Mouse (Mus musculus) MEL (cell line): Measurements from ENCODE around the gene Carm1. TPM values are rescaled to one million over a fixed set of nuclear protein-coding genes. Genes with fewer than 3 reads are reported as not detected.

Source experiments
- DNase-seq: peaks from one replicate; pipeline ENCODE4 v3.0.0; 2011; ENCODE audit warnings: low read depth, low spot score
- H3K27ac ChIP-seq: 2 replicates; pipeline ENCODE4 v1.5.1; 2012; ENCODE audit warnings: low read depth, mild to moderate bottlenecking, control low read depth, low read length, moderate library complexity; ENCODE audit not compliant: control insufficient read depth
- H3K27me3 ChIP-seq, 2 experiments: fragments of 150-350 bp in 1 of 2; sonication (generic) in 1 of 2; 2 replicates each; pipeline ENCODE4 v1.6.1; 2012; ENCODE audit warnings: low read length in 2 of 2, mild to moderate bottlenecking in 2 of 2, improper control_type of control experiment in 1 of 2, moderate library complexity in 1 of 2; ENCODE audit not compliant: insufficient read depth in 2 of 2, control insufficient read depth in 1 of 2
- H3K36me3 ChIP-seq, 2 experiments: 2 replicates each; pipeline ENCODE4 v1.6.1; 2012 to 2014; ENCODE audit warnings: low read length in 2 of 2, improper control_type of control experiment in 1 of 2, inconsistent platforms in 1 of 2, mild to moderate bottlenecking in 1 of 2; ENCODE audit not compliant: insufficient read depth in 2 of 2, control insufficient read depth in 1 of 2
- H3K4me1 ChIP-seq, 2 experiments: fragments of 150-350 bp in 1 of 2; sonication (generic) in 1 of 2; 2 replicates each; pipeline ENCODE4 v1.6.1; 2012; ENCODE audit warnings: low read length in 2 of 2, improper control_type of control experiment in 1 of 2, mild to moderate bottlenecking in 1 of 2; ENCODE audit not compliant: insufficient read depth in 2 of 2, control insufficient read depth in 1 of 2
- H3K4me3 ChIP-seq, 2 experiments: fragments of 150-350 bp in 1 of 2; sonication (generic) in 1 of 2; 2 replicates each; pipeline ENCODE4 v1.5.1; 2012; ENCODE audit warnings: low read depth in 2 of 2, low read length in 2 of 2, mild to moderate bottlenecking in 2 of 2, moderate library complexity in 2 of 2, control low read depth in 1 of 2, improper control_type of control experiment in 1 of 2; ENCODE audit not compliant: control insufficient read depth in 1 of 2, insufficient read depth in 1 of 2
- H3K79me2 ChIP-seq: 2 replicates; pipeline ENCODE4 v1.6.1; 2012; ENCODE audit warnings: mild to moderate bottlenecking, low read length, moderate library complexity; ENCODE audit not compliant: control insufficient read depth, poor library complexity, insufficient read depth
- H3K9ac ChIP-seq: 2 replicates; pipeline ENCODE4 v1.6.1; 2012; ENCODE audit warnings: low read depth, mild to moderate bottlenecking, control low read depth, low read length, moderate library complexity; ENCODE audit not compliant: control insufficient read depth, poor library complexity, severe bottlenecking
- H3K9me3 ChIP-seq: fragments of 150-350 bp; sonication (generic); replicated peaks from 2 replicates; pipeline ENCODE4 v1.6.1; 2012; ENCODE audit warnings: mild to moderate bottlenecking, low read length, improper control_type of control experiment, moderate library complexity; ENCODE audit not compliant: insufficient read depth
- BHLHE40 ChIP-seq: IDR thresholded peaks from 2 replicates; pipeline ENCODE4 v1.6.1; 2012; ENCODE audit warnings: low read depth, mild to moderate bottlenecking, inconsistent platforms, low read length, improper control_type of control experiment, borderline replicate concordance
- CHD1 ChIP-seq: IDR thresholded peaks from 2 replicates; pipeline ENCODE4 v1.6.1; 2012; ENCODE audit warnings: low read depth, mild to moderate bottlenecking, inconsistent platforms, low read length, improper control_type of control experiment
- CHD2 ChIP-seq: IDR thresholded peaks from 2 replicates; pipeline ENCODE4 v1.6.1; 2011; ENCODE audit warnings: low read length, improper control_type of control experiment
- CTCF ChIP-seq, 3 experiments: IDR thresholded peaks in 2 of 3; conservative IDR thresholded peaks in 1 of 3; 2 replicates each; pipeline ENCODE4 v1.5.1; 2011 to 2012; ENCODE audit warnings: low read length in 3 of 3, low read depth in 2 of 3, mild to moderate bottlenecking in 2 of 3, improper control_type of control experiment in 1 of 3, inconsistent platforms in 1 of 3, mixed read lengths in 1 of 3, moderate library complexity in 1 of 3; ENCODE audit not compliant: control insufficient read depth in 1 of 3, insufficient read depth in 1 of 3, poor library complexity in 1 of 3, severe bottlenecking in 1 of 3
- E2F4 ChIP-seq: IDR thresholded peaks from 2 replicates; pipeline ENCODE4 v1.6.1; 2011; ENCODE audit warnings: low read depth, low read length, improper control_type of control experiment, borderline replicate concordance
- ELF1 ChIP-seq: IDR thresholded peaks from 2 replicates; pipeline ENCODE4 v1.6.1; 2014; ENCODE audit warnings: low read depth, mild to moderate bottlenecking, inconsistent platforms, low read length, improper control_type of control experiment, moderate library complexity
- EP300 ChIP-seq, 2 experiments: IDR thresholded peaks; 2 replicates each; pipeline ENCODE4 v1.6.1; 2011; ENCODE audit warnings: improper control_type of control experiment in 2 of 2, low read length in 2 of 2, low read depth in 1 of 2, mild to moderate bottlenecking in 1 of 2
- ETS1 ChIP-seq: IDR thresholded peaks from 2 replicates; pipeline ENCODE4 v1.6.1; 2012; ENCODE audit warnings: low read depth, mild to moderate bottlenecking, inconsistent platforms, low read length, improper control_type of control experiment, moderate library complexity
- GABPA ChIP-seq: IDR thresholded peaks from 2 replicates; pipeline ENCODE4 v1.6.1; 2012; ENCODE audit warnings: low read depth, mild to moderate bottlenecking, inconsistent platforms, low read length, improper control_type of control experiment, moderate library complexity
- GATA1 ChIP-seq: IDR thresholded peaks from 2 replicates; pipeline ENCODE4 v1.6.1; 2011; ENCODE audit warnings: low read depth, low read length, improper control_type of control experiment
- HCFC1 ChIP-seq: IDR thresholded peaks from 2 replicates; pipeline ENCODE4 v1.6.1; 2012; ENCODE audit warnings: low read depth, mild to moderate bottlenecking, inconsistent platforms, low read length, improper control_type of control experiment, moderate library complexity
- JUND ChIP-seq: IDR thresholded peaks from 2 replicates; pipeline ENCODE4 v1.6.1; 2011; ENCODE audit warnings: low read depth, mild to moderate bottlenecking, improper control_type of control experiment, low read length
- KAT2A ChIP-seq: conservative IDR thresholded peaks from 2 replicates; pipeline ENCODE4 v1.6.1; 2012; ENCODE audit warnings: low read depth, low read length, improper control_type of control experiment, inconsistent platforms
- MAFK ChIP-seq: IDR thresholded peaks from 2 replicates; pipeline ENCODE4 v1.6.1; 2011; ENCODE audit warnings: low read depth, mild to moderate bottlenecking, low read length, improper control_type of control experiment, borderline replicate concordance
- MAX ChIP-seq: IDR thresholded peaks from 2 replicates; pipeline ENCODE4 v1.6.1; 2011; ENCODE audit warnings: low read length, improper control_type of control experiment
- MAZ ChIP-seq: IDR thresholded peaks from 2 replicates; pipeline ENCODE4 v1.6.1; 2012; ENCODE audit warnings: low read depth, mild to moderate bottlenecking, inconsistent platforms, low read length, improper control_type of control experiment
- MEF2A ChIP-seq: IDR thresholded peaks from 2 replicates; pipeline ENCODE4 v1.6.1; 2014; ENCODE audit warnings: low read depth, mild to moderate bottlenecking, inconsistent platforms, low read length, improper control_type of control experiment; ENCODE audit not compliant: poor library complexity, insufficient replicate concordance, severe bottlenecking; ENCODE audit errors: extremely low read depth
- MYB ChIP-seq: IDR thresholded peaks from 2 replicates; pipeline ENCODE4 v1.6.1; 2011; ENCODE audit warnings: mild to moderate bottlenecking, low read depth, low read length, improper control_type of control experiment
- MYC ChIP-seq: IDR thresholded peaks from 2 replicates; pipeline ENCODE4 v1.6.1; 2011; ENCODE audit warnings: low read depth, mild to moderate bottlenecking, low read length, improper control_type of control experiment, moderate library complexity
- NELFE ChIP-seq: IDR thresholded peaks from 2 replicates; pipeline ENCODE4 v1.6.1; 2011; ENCODE audit warnings: low read depth, low read length, improper control_type of control experiment
- NRF1 ChIP-seq: IDR thresholded peaks from 2 replicates; pipeline ENCODE4 v1.6.1; 2014; ENCODE audit warnings: low read depth, mild to moderate bottlenecking, inconsistent platforms, low read length, improper control_type of control experiment, moderate library complexity; ENCODE audit not compliant: poor library complexity, insufficient read depth, severe bottlenecking
- POLR2A ChIP-seq, 2 experiments: IDR thresholded peaks; 2 replicates each; pipeline ENCODE4 v1.6.1; 2011 to 2012; ENCODE audit warnings: low read length in 2 of 2, mild to moderate bottlenecking in 2 of 2, control low read depth in 1 of 2, improper control_type of control experiment in 1 of 2, low read depth in 1 of 2, moderate library complexity in 1 of 2; ENCODE audit not compliant: control insufficient read depth in 1 of 2, insufficient read depth in 1 of 2, poor library complexity in 1 of 2
- POLR2AphosphoS2 ChIP-seq: IDR thresholded peaks from 2 replicates; pipeline ENCODE4 v1.6.1; 2011; ENCODE audit warnings: low read length, improper control_type of control experiment
- POLR2AphosphoS5 ChIP-seq: IDR thresholded peaks from 2 replicates; pipeline ENCODE4 v1.6.1; 2012; ENCODE audit warnings: low read depth, borderline replicate concordance, mild to moderate bottlenecking, inconsistent platforms, low read length, moderate library complexity, mixed read lengths
- RAD21 ChIP-seq: IDR thresholded peaks from 2 replicates; pipeline ENCODE4 v1.6.1; 2011; ENCODE audit warnings: mild to moderate bottlenecking, low read depth, low read length, improper control_type of control experiment
- RCOR1 ChIP-seq: IDR thresholded peaks from 2 replicates; pipeline ENCODE4 v1.6.1; 2012; ENCODE audit warnings: low read depth, mild to moderate bottlenecking, inconsistent platforms, low read length, improper control_type of control experiment
- SIN3A ChIP-seq: IDR thresholded peaks from 2 replicates; pipeline ENCODE4 v1.6.1; 2012; ENCODE audit warnings: low read length, improper control_type of control experiment, inconsistent platforms
- SMC3 ChIP-seq: IDR thresholded peaks from 2 replicates; pipeline ENCODE4 v1.6.1; 2011; ENCODE audit warnings: low read depth, low read length, improper control_type of control experiment
- TBP ChIP-seq: IDR thresholded peaks from 2 replicates; pipeline ENCODE4 v1.8.0; 2011; ENCODE audit warnings: low read depth, low read length, improper control_type of control experiment
- TCF12 ChIP-seq: IDR thresholded peaks from 2 replicates; pipeline ENCODE4 v1.6.1; 2014; ENCODE audit warnings: low read depth, mild to moderate bottlenecking, inconsistent platforms, low read length, improper control_type of control experiment, moderate library complexity
- UBTF ChIP-seq: IDR thresholded peaks from 2 replicates; pipeline ENCODE4 v1.6.1; 2012; ENCODE audit warnings: low read depth, mild to moderate bottlenecking, inconsistent platforms, low read length, improper control_type of control experiment, moderate library complexity, borderline replicate concordance; ENCODE audit not compliant: insufficient read depth
- USF1 ChIP-seq: IDR thresholded peaks from 2 replicates; pipeline ENCODE4 v1.6.1; 2014; ENCODE audit warnings: low read depth, mild to moderate bottlenecking, inconsistent platforms, low read length, improper control_type of control experiment, moderate library complexity
- ZC3H11A ChIP-seq: IDR thresholded peaks from 2 replicates; pipeline ENCODE4 v1.6.1; 2012; ENCODE audit warnings: low read depth, mild to moderate bottlenecking, inconsistent platforms, low read length, improper control_type of control experiment
- ZKSCAN1 ChIP-seq: IDR thresholded peaks from 2 replicates; pipeline ENCODE4 v1.6.1; 2012; ENCODE audit warnings: low read depth, mild to moderate bottlenecking, inconsistent platforms, low read length, improper control_type of control experiment, moderate library complexity
- ZMIZ1 ChIP-seq: IDR thresholded peaks from 2 replicates; pipeline ENCODE4 v1.6.1; 2012; ENCODE audit warnings: low read depth, mild to moderate bottlenecking, inconsistent platforms, low read length, improper control_type of control experiment, moderate library complexity
- ZNF384 ChIP-seq: IDR thresholded peaks from 2 replicates; pipeline ENCODE4 v1.6.1; 2012; ENCODE audit warnings: low read depth, mild to moderate bottlenecking, inconsistent platforms, low read length, improper control_type of control experiment
- polyA plus RNA-seq, 2 experiments: library from polyadenylated mRNA; stranded (reverse) in 1 of 2; unstranded in 1 of 2; fragments of >175 nt in 1 of 2; fragments of >200 nt in 1 of 2; gene quantifications; 2 replicates each; pipeline versions ENCODE4 v1.2.1 to v1.2.4; 2012; ENCODE audit warnings: low replicate concordance in 2 of 2, low read depth in 1 of 2; ENCODE audit not compliant: insufficient read length in 2 of 2, insufficient read depth in 1 of 2, missing spikeins in 1 of 2
- total RNA-seq: library from RNA; depleted of rRNA; stranded (reverse); fragments of 300-350 nt; gene quantifications from 2 replicates; pipeline ENCODE4 v1.2.3, GENCODE M21; 2012

Gene Carm1
- total and polyA plus RNA-seq, 3 experiments = 121 to 423 (median 121) TPM

GRCm38 (mm10) chr9:21539981-21540753 lies 6.5 kb upstream of the Carm1 start:
- Histone ChIP-seq H3K27ac (no peak overlapping the region), H3K79me2 (no peaks in the 10 kb centered on the region), H3K9me3 (no peaks in the 10 kb centered on the region), H3K36me3 (peaks cover 0 to 16% of the 10 kb centered on the region in 2 experiments; a peak in 2 of 4 replicates), H3K4me3 (0 out of 4 replicates have a peak overlapping the region, but pooled peaks of 1 of the 2 experiments have one; percentile 0), H3K9ac (no peak overlapping the region), H3K27me3 (no peaks in the 10 kb centered on the region), H3K4me1 (peaks cover 7 to 31% of the 10 kb centered on the region in 2 experiments)
- peak; percentile 77 for DNase-seq
- TF ChIP-seq GATA1 (peak; percentile 67), UBTF (no peak), ZNF384 (no peak), JUND (no peak), CTCF (IDR thresholded peaks at IDR 0.05 in 2 of 3, conservative IDR thresholded peaks at IDR 0.05 in 1 of 3; ENCODE audit: control insufficient read depth in 1 of 3, insufficient read depth in 1 of 3, low read depth in 2 of 3, low read length in 3 of 3, poor library complexity in 1 of 3, severe bottlenecking in 1 of 3) (no peak), SIN3A (peak; percentile 57; the same call in 1 of the 2 replicates), MAX (peak; percentile 58; the same call in 1 of the 2 replicates), RCOR1 (no peak), NRF1 (no peak), ETS1 (no peak), TBP (no peak), ZKSCAN1 (peak; percentile 91), ZMIZ1 (no peak), USF1 (no peak), MEF2A (no peak), MAFK (no peak), MAZ (no peak), BHLHE40 (peak; percentile 75; the same call in 1 of the 2 replicates), KAT2A (no peak), CHD2 (no peak), SMC3 (no peak), NELFE (no peak), ELF1 (no peak), MYB (no peak), ZC3H11A (no peak), RAD21 (no peak), POLR2AphosphoS5 (no peak), POLR2AphosphoS2 (no peak), GABPA (no peak), HCFC1 (no peak), EP300 (IDR thresholded peaks at IDR 0.05; ENCODE audit: low read depth in 1 of 2, low read length in 2 of 2) (peak; percentile 21 to 67; a peak in 2 of 4 replicates), TCF12 (no peak), MYC (peak; percentile 38; the same call in 1 of the 2 replicates), E2F4 (no peak), POLR2A (IDR thresholded peaks at IDR 0.05; ENCODE audit: control insufficient read depth in 1 of 2, insufficient read depth in 1 of 2, low read depth in 1 of 2, low read length in 2 of 2, poor library complexity in 1 of 2) (no peak), CHD1 (no peak)
